In genomic region chr13:14026154-14026820, GRCm38 (mm10) we compare ENCODE assay signal across 1 mouse cellular context.
TF ChIP-seq lines count a peak whose summit lies in the region.

No protein-coding gene starts in this region.

TF ChIP-seq in MEL, 35 proteins besides CTCF, POLR2A, EP300 and RAD21:
- TF ChIP-seq SIN3A (IDR thresholded peaks at IDR 0.05; ENCODE audit: low read length), result no peak
- 0 out of 2 replicates have a peak, but pooled peaks have one; percentile 21 for TF ChIP-seq RCOR1 (IDR thresholded peaks at IDR 0.05; ENCODE audit: low read depth, low read length)
- no peak for TF ChIP-seq ELF1 (IDR thresholded peaks at IDR 0.05; ENCODE audit: low read depth, low read length)
- TF ChIP-seq ZNF384 (IDR thresholded peaks at IDR 0.05; ENCODE audit: low read depth, low read length), result peak; percentile 63; the same call in 1 of the 2 replicates
